Mouse (Mus musculus) testis, adult 2 months (tissue): ENCODE results near the gene Nkiras2.

Experiments
- CTCF ChIP-seq: fragments of 200-500 bp; IDR thresholded peaks from 2 replicates; pipeline ENCODE4 v1.5.1; 2012; ENCODE audit warnings: low read depth, mild to moderate bottlenecking, inconsistent platforms, low read length, moderate library complexity; ENCODE audit not compliant: control insufficient read depth, insufficient read depth, insufficient replicate concordance
- POLR2A ChIP-seq: fragments of 200-500 bp; IDR thresholded peaks from 2 replicates; pipeline ENCODE4 v1.6.1; 2012; ENCODE audit warnings: low read depth, mild to moderate bottlenecking, inconsistent platforms, low read length, moderate library complexity; ENCODE audit not compliant: control insufficient read depth

DNA sequence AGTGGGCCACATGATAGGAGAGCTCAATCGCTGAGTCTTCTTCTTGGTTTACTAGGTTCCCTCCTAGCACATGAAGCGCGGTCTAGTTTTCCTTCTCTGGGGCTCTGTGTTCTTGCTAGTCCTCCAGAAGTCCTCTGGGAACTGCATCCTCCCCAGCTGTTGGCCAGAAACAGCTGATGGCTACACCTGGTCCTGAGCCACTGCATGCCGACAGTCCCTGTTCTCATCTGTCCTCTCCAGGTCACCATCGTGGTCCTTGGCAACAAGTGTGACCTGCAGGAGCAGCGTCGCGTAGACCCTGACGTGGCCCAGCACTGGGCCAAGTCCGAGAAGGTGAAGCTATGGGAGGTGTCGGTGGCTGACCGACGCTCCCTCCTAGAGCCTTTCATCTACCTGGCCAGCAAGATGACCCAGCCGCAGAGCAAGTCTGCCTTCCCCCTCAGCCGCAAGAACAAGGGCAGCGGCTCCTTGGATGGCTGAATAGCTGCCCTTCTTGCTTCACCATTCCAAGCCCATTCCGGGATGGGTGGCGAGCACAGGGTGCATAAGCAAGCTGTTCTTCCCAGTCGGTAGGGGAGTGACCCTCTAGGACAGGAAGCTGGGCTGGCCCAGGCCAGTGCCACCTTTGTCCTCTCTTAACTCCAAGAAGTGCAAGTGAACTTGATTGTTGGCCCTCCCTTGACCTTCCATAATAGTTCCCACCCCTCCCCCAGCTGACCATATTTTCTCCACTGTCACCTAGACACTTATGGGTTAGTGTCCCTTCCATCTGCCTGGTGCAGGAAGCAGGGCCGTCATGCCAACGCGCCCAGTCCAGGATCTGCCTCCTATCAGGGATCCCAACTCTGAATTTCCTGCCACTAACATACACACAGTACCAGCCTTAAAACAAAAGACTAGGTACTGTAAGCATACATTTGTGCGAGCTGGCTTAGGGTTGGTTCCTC is 7.0 kb downstream of the Nkiras2 start:
- TF ChIP-seq CTCF, result no peak
- TF ChIP-seq POLR2A, result no peak
